Mouse (Mus musculus): Measurements from ENCODE around the gene Minos1.

GRCm38 (mm10) chr4:139110858-139111257 is 20.1 kb downstream of the Minos1 start:
- TF ChIP-seq POLR2A (IDR thresholded peaks at IDR 0.05; ENCODE audit: low read depth, low read length) = no peak
- TF ChIP-seq CTCF (IDR thresholded peaks at IDR 0.05; ENCODE audit: extremely low read depth, insufficient read depth, insufficient read length, insufficient replicate concordance) = no peak

All from spleen, adult 2 months (tissue).